Mouse (Mus musculus): ENCODE measurements at regions not wholly inside any gene's neighbourhood (a gene's known extent, or its start where the extent isn't known, plus 50 kb on each side); places are given as distances from the start of the nearest gene placed in this dataset.

DNA sequence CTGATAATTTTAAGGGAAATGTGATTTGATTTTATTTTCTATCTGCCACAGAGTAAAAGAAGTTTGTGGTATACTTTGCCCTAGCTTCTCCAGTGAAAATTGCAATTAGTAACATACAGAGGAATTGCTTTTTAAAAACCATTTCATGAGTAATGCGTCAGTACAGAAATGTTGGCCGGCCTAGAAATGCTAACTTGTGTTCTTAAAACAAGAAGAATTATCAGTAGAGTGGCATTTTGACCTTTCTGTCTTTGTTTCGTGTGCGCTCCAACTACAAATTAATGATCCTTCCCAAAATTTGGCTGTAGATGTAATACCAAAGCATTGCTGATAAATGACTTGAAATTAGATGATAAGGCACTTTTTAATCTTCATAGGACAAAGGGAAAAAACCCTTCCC is 99.7 kb upstream of the Paip1 start:
- TF ChIP-seq CTCF (IDR thresholded peaks at IDR 0.05; ENCODE audit: low read depth) (no peak), EP300 (IDR thresholded peaks at IDR 0.05; ENCODE audit: low read depth) (no peak)
